Mouse (Mus musculus): ENCODE measurements around the gene Nostrin. TPM values are rescaled to one million over a fixed set of nuclear protein-coding genes. Genes with fewer than 3 reads are reported as not detected.

The Nostrin gene
- 0.21 TPM for polyA plus RNA-seq (2017; shearing (Covaris generic))

GRCm38 (mm10) chr2:69135661-69136576 lies at the start of gene Nostrin:
Nostrin (plus strand) TSS chr2:69135800.

GRCm38 (mm10) chr2:69205791-69206351 lies 70.3 kb downstream of the Nostrin start, which contains the start of gene Spc25:
Spc25 (minus strand) TSS chr2:69206194.

DNA sequence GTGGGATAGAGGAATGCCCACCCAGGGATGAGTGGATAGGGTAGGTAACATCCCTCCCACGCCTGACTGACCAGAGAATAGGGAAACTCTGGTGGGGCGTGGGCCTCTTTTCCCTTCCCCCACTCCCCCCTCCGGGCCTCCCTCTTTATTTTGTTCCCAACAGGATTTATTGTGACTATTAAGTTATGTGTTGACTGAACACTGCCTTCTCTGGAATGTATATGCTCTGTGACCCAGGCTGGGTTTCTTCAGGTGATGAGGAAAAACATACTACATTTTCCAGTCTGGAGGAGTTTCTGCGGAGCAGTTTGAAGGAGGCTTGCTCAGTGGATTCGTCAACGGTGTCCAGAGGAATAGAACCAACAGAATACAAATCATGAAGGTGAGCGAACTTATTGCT lies 75.2 kb downstream of the Nostrin start, which contains the start of gene G6pc2:
Gene G6pc2 (plus strand): TSS at position 301 of the 400 bp plus-strand sequence.

Other genes with a start within 250 kb of the Nostrin start
- 1.2 TPM for gene Spc25, start 70.4 kb downstream of the Nostrin start, polyA plus RNA-seq (2017; shearing (Covaris generic))
- not detected for gene G6pc2, start 75.3 kb downstream of the Nostrin start, polyA plus RNA-seq (2017; shearing (Covaris generic))
- gene Abcb11, start 206.8 kb downstream of the Nostrin start, polyA plus RNA-seq (2017; shearing (Covaris generic)): 0.83 TPM
- gene Dhrs9, start 244.6 kb downstream of the Nostrin start, polyA plus RNA-seq (2017; shearing (Covaris generic)): 0.10 TPM